In genomic region chr3:90434073-90434730, GRCm38 (mm10) we compare ENCODE assay signal across 8 mouse cellular contexts. TPM values are rescaled to one million over a fixed set of nuclear protein-coding genes. Genes with fewer than 3 reads are reported as not detected.
A peak's percentile ranks its signal among the peaks of the same experiment; 100 is the strongest.
DNase-seq lines count a peak whose midpoint lies in the region; ATAC-seq and TF ChIP-seq lines count a peak whose summit lies in the region.

No protein-coding gene starts in this region.

- intact Hi-C loops in left cerebral cortex, adult 2 months (cut with DNase I) = loop anchor here (5.0 kb wide), 1 partner anchor 218 kb away; the partner anchor contains the start of gene S100a7a
- intact Hi-C loops in left cerebral cortex, postnatal 4 days (cut with DNase I) = loop anchor here (5.0 kb wide), 1 partner anchor 43 kb away; the partner anchor contains the start of gene Ilf2

- peaks cover 24% of the 10 kb centered on the region for H3K4me1 ChIP-seq in forebrain, embryonic 15.5 days
- H3K4me1 ChIP-seq in limb, embryonic 11.5 days (ENCODE audit: control insufficient read depth, insufficient read depth, low read length) = peaks cover 7% of the 10 kb centered on the region
- peaks cover 34% of the 10 kb centered on the region for H3K4me1 ChIP-seq in midbrain, embryonic 15.5 days

- H3K9ac ChIP-seq in forebrain, embryonic 15.5 days (replicated peaks) = peak overlapping the region; percentile 48; the same call in 1 of the 2 replicates
- peak overlapping the region; percentile 59; the same call in 1 of the 2 replicates for H3K9ac ChIP-seq in limb, embryonic 11.5 days (ENCODE audit: low read length)
- peak overlapping the region; percentile 32 for H3K9ac ChIP-seq in midbrain, embryonic 15.5 days

- no peak for TF ChIP-seq CTCF in left cerebral cortex, adult 2 months (IDR thresholded peaks at IDR 0.05)

- WGBS in forebrain, embryonic 15.5 days = 50% methylated on average over 11 of the region's 11 CpGs
- 61% methylated on average over 11 of the region's 11 CpGs for WGBS in limb, embryonic 11.5 days
- 51% methylated on average over 11 of the region's 11 CpGs for WGBS in midbrain, embryonic 15.5 days

- DNase-seq in left cerebral cortex, adult 2 months (ENCODE audit: extremely low spot score in 1 of 2, low spot score in 2 of 2) = no peak
- no peak for DNase-seq in left cerebral cortex, postnatal 4 days
- DNase-seq in limb, embryonic 11.5 days (ENCODE audit: low spot score) = no peak
- no peak for DNase-seq in adrenal gland, adult 2 months
- no peak for DNase-seq in layer of hippocampus, adult 9-10 months (ENCODE audit: low spot score)
- no peak for DNase-seq in urinary bladder, postnatal 14 days (ENCODE audit: low spot score)

- peak overlapping the region; percentile 96 for H3K4me2 ChIP-seq in forebrain, embryonic 15.5 days (replicated peaks)
- H3K4me2 ChIP-seq in limb, embryonic 11.5 days (ENCODE audit: low read depth, severe bottlenecking) = peak overlapping the region; percentile 79
- H3K4me2 ChIP-seq in midbrain, embryonic 15.5 days = peak overlapping the region; percentile 65

- no peaks in the 10 kb centered on the region for H3K9me3 ChIP-seq in forebrain, embryonic 15.5 days
- no peaks in the 10 kb centered on the region for H3K9me3 ChIP-seq in limb, embryonic 11.5 days (ENCODE audit: control insufficient read depth, low read length)
- H3K9me3 ChIP-seq in midbrain, embryonic 15.5 days = no peaks in the 10 kb centered on the region

- H3K36me3 ChIP-seq in forebrain, embryonic 15.5 days = no peaks in the 10 kb centered on the region
- no peaks in the 10 kb centered on the region for H3K36me3 ChIP-seq in limb, embryonic 11.5 days (ENCODE audit: control insufficient read depth, insufficient read depth, low read length)
- H3K36me3 ChIP-seq in midbrain, embryonic 15.5 days (replicated peaks) = no peaks in the 10 kb centered on the region

- no peaks in the 10 kb centered on the region; the same call in 1 of the 2 replicates for H3K27me3 ChIP-seq in forebrain, embryonic 15.5 days
- no peaks in the 10 kb centered on the region for H3K27me3 ChIP-seq in limb, embryonic 11.5 days (ENCODE audit: control insufficient read depth, insufficient read depth, low read length)
- no peaks in the 10 kb centered on the region for H3K27me3 ChIP-seq in midbrain, embryonic 15.5 days (replicated peaks)

- H3K4me3 ChIP-seq in left cerebral cortex, adult 2 months = peak overlapping the region; percentile 79
- peak overlapping the region; percentile 71 for H3K4me3 ChIP-seq in forebrain, embryonic 15.5 days
- peak overlapping the region; percentile 86 for H3K4me3 ChIP-seq in limb, embryonic 11.5 days (ENCODE audit: low read depth, low read length)
- peak overlapping the region; percentile 82 for H3K4me3 ChIP-seq in midbrain, embryonic 15.5 days

- H3K27ac ChIP-seq in left cerebral cortex, adult 2 months = peak overlapping the region; percentile 77
- H3K27ac ChIP-seq in forebrain, embryonic 15.5 days (replicated peaks) = peak overlapping the region; percentile 94
- H3K27ac ChIP-seq in limb, embryonic 11.5 days (replicated peaks; ENCODE audit: low read depth, low read length) = no peak overlapping the region; the same call in 1 of the 2 replicates
- H3K27ac ChIP-seq in midbrain, embryonic 15.5 days = peak overlapping the region; percentile 75

- ATAC-seq in forebrain, embryonic 15.5 days (replicated peaks) = no peak
- no peak for ATAC-seq in limb, embryonic 11.5 days (ENCODE audit: insufficient number of reproducible peaks, low FRiP score, low TSS enrichment, low read depth)
- ATAC-seq in midbrain, embryonic 15.5 days (replicated peaks) = no peak

RNA-seq across cellular contexts. Expression of gene Ints3, which starts 0.8 kb away (rescaled TPM):
- 10 to 100 TPM; 62.1 to 65.7 TPM for total RNA-seq in left cerebral cortex, adult 2 months (2021)
- 10 to 100 TPM; 71.0 to 73.8 TPM for total RNA-seq in left cerebral cortex, postnatal 4 days (2021)
- polyA plus RNA-seq in forebrain, embryonic 15.5 days (2015; fragmentation: Nextera tagmentation; extraction: Ambion mirVana) = 33.6 and 36.5 TPM in 2 replicates
- 47.2 and 56.7 TPM in 2 replicates for polyA plus RNA-seq in limb, embryonic 11.5 days (2014; fragmentation: Nextera tagmentation; extraction: Ambion mirVana)
- polyA plus RNA-seq in midbrain, embryonic 15.5 days (2015; fragmentation: Nextera tagmentation; extraction: Ambion mirVana) = 37.8 and 39.2 TPM in 2 replicates
- 10 to 100 TPM; 81.0 to 90.6 TPM for total RNA-seq in adrenal gland, adult 2 months (2021)
- polyA plus RNA-seq in adrenal gland, adult 2 months (2012; rRNA removed) = 32.2 and 40.2 TPM in 2 replicates

RNA-seq across cellular contexts. Expression of gene Npr1, which starts 31.5 kb away (rescaled TPM):
- total RNA-seq in left cerebral cortex, adult 2 months (2021) = 1 to 10 TPM; 3.3 TPM
- 1 to 10 TPM; 3.1 to 3.8 TPM for total RNA-seq in left cerebral cortex, postnatal 4 days (2021)
- polyA plus RNA-seq in forebrain, embryonic 15.5 days (2015; fragmentation: Nextera tagmentation; extraction: Ambion mirVana) = 1.6 TPM in 2 replicates
- 2.0 and 2.3 TPM in 2 replicates for polyA plus RNA-seq in limb, embryonic 11.5 days (2014; fragmentation: Nextera tagmentation; extraction: Ambion mirVana)
- polyA plus RNA-seq in midbrain, embryonic 15.5 days (2015; fragmentation: Nextera tagmentation; extraction: Ambion mirVana) = 2.7 and 3.0 TPM in 2 replicates
- 100 to 1,000 TPM; 193 to 290 TPM for total RNA-seq in adrenal gland, adult 2 months (2021)
- polyA plus RNA-seq in adrenal gland, adult 2 months (2012; rRNA removed) = 367 and 435 TPM in 2 replicates

RNA-seq across cellular contexts. Expression of gene Ilf2, which starts 41.7 kb away (rescaled TPM):
- total RNA-seq in left cerebral cortex, adult 2 months (2021) = 10 to 100 TPM; 75.1 to 92.3 TPM
- total RNA-seq in left cerebral cortex, postnatal 4 days (2021) = 100 to 1,000 TPM; 155 to 161 TPM
- polyA plus RNA-seq in forebrain, embryonic 15.5 days (2015; fragmentation: Nextera tagmentation; extraction: Ambion mirVana) = 333 and 340 TPM in 2 replicates
- 377 and 385 TPM in 2 replicates for polyA plus RNA-seq in limb, embryonic 11.5 days (2014; fragmentation: Nextera tagmentation; extraction: Ambion mirVana)
- polyA plus RNA-seq in midbrain, embryonic 15.5 days (2015; fragmentation: Nextera tagmentation; extraction: Ambion mirVana) = 263 and 264 TPM in 2 replicates
- 10 to 100 TPM; 52.3 to 54.4 TPM for total RNA-seq in adrenal gland, adult 2 months (2021)
- polyA plus RNA-seq in adrenal gland, adult 2 months (2012; rRNA removed) = 8.6 and 10.2 TPM in 2 replicates

RNA-seq across cellular contexts. Expression of gene Slc27a3, which starts 44.5 kb away (rescaled TPM):
- 1 to 10 TPM; 8.1 to 8.3 TPM for total RNA-seq in left cerebral cortex, adult 2 months (2021)
- 10 to 100 TPM; 25.8 to 26.3 TPM for total RNA-seq in left cerebral cortex, postnatal 4 days (2021)
- 18.5 and 18.8 TPM in 2 replicates for polyA plus RNA-seq in forebrain, embryonic 15.5 days (2015; fragmentation: Nextera tagmentation; extraction: Ambion mirVana)
- polyA plus RNA-seq in limb, embryonic 11.5 days (2014; fragmentation: Nextera tagmentation; extraction: Ambion mirVana) = 24.0 and 28.7 TPM in 2 replicates
- polyA plus RNA-seq in midbrain, embryonic 15.5 days (2015; fragmentation: Nextera tagmentation; extraction: Ambion mirVana) = 35.1 and 38.6 TPM in 2 replicates
- 100 to 1,000 TPM in 1 of 2 experiments, 10 to 100 TPM in 1; 66.9 to 196 TPM for total RNA-seq in adrenal gland, adult 2 months (2021)
- polyA plus RNA-seq in adrenal gland, adult 2 months (2012; rRNA removed) = 384 and 508 TPM in 2 replicates

RNA-seq across cellular contexts. Expression of gene Snapin, which starts 56.6 kb away (rescaled TPM):
- total RNA-seq in left cerebral cortex, adult 2 months (2021) = 10 to 100 TPM; 48.8 to 50.9 TPM
- 10 to 100 TPM; 35.4 to 37.2 TPM for total RNA-seq in left cerebral cortex, postnatal 4 days (2021)
- 76.1 and 81.8 TPM in 2 replicates for polyA plus RNA-seq in forebrain, embryonic 15.5 days (2015; fragmentation: Nextera tagmentation; extraction: Ambion mirVana)
- polyA plus RNA-seq in limb, embryonic 11.5 days (2014; fragmentation: Nextera tagmentation; extraction: Ambion mirVana) = 60.5 and 63.6 TPM in 2 replicates
- 83.4 and 89.2 TPM in 2 replicates for polyA plus RNA-seq in midbrain, embryonic 15.5 days (2015; fragmentation: Nextera tagmentation; extraction: Ambion mirVana)
- 10 to 100 TPM; 72.1 to 73.8 TPM for total RNA-seq in adrenal gland, adult 2 months (2021)
- 23.8 and 32.5 TPM in 2 replicates for polyA plus RNA-seq in adrenal gland, adult 2 months (2012; rRNA removed)

Comparison
In these comparisons a context has a peak if more than half of its experiments do, and no peak if none do; other contexts are left out.
1. RNA of gene Npr1, which starts 31.5 kb away (polyA plus RNA-seq): 367 to 435 TPM in adrenal gland, adult 2 months; 2.7 to 3.0 TPM in midbrain, embryonic 15.5 days, 2.0 to 2.3 TPM in limb, embryonic 11.5 days and 1.6 TPM in forebrain, embryonic 15.5 days; every median in the first group is over 10 times any median in the second.
2. RNA of gene Ilf2, which starts 41.7 kb away (polyA plus RNA-seq): 377 to 385 TPM in limb, embryonic 11.5 days, 333 to 340 TPM in forebrain, embryonic 15.5 days and 263 to 264 TPM in midbrain, embryonic 15.5 days; 8.6 to 10.2 TPM in adrenal gland, adult 2 months; every median in the first group is over 10 times any median in the second.
3. Peak in every context shown above with its lines, with median percentiles within 50 percentile points of each other: H3K4me3 ChIP-seq, H3K4me2 ChIP-seq and H3K9ac ChIP-seq.